Mouse (Mus musculus) heart, postnatal 0 days (tissue): ENCODE measurements around the gene Aoc3. TPM values are rescaled to one million over a fixed set of nuclear protein-coding genes. Genes with fewer than 3 reads are reported as not detected.

Source experiments
- ATAC-seq: fragments of 200-750 bp; cut with Nextera tagmentation; 2 replicates; pipeline ENCODE4 v1.8.0; 2017; ENCODE audit warnings: low read depth, moderate number of reproducible peaks, moderate library complexity; ENCODE audit not compliant: insufficient read depth
- DNase-seq: peaks from one replicate; pipeline ENCODE4 v3.0.0-alpha.2; 2016; ENCODE audit warnings: low spot score
- H3K27ac ChIP-seq: fragments of 300-500 bp; sonication (generic); 2 replicates; pipeline ENCODE4 v1.5.1; 2014; ENCODE audit warnings: low read depth, mild to moderate bottlenecking
- H3K27me3 ChIP-seq: fragments of 300-500 bp; sonication (generic); 2 replicates; pipeline ENCODE4 v1.6.1; 2014; ENCODE audit warnings: low read length, mixed read lengths; ENCODE audit not compliant: control insufficient read depth, insufficient read depth
- H3K36me3 ChIP-seq: fragments of 300-500 bp; sonication (generic); replicated peaks from 2 replicates; pipeline ENCODE4 v1.6.1; 2014; ENCODE audit warnings: low read length, mixed read lengths; ENCODE audit not compliant: control insufficient read depth, insufficient read depth
- H3K4me1 ChIP-seq: fragments of 300-500 bp; sonication (generic); 2 replicates; pipeline ENCODE4 v1.6.1; 2014; ENCODE audit warnings: antibody characterized with exemption; ENCODE audit not compliant: control insufficient read depth, insufficient read depth
- H3K4me2 ChIP-seq: fragments of 300-500 bp; sonication (generic); 2 replicates; pipeline ENCODE4 v1.6.1; 2014; ENCODE audit warnings: low read depth, mild to moderate bottlenecking, low read length, moderate library complexity
- H3K4me3 ChIP-seq: fragments of 300-500 bp; sonication (generic); 2 replicates; pipeline ENCODE4 v1.5.1; 2014; ENCODE audit warnings: low read depth, low read length
- H3K9ac ChIP-seq: fragments of 300-500 bp; sonication (generic); replicated peaks from 2 replicates; pipeline ENCODE4 v1.6.1; 2014; ENCODE audit warnings: low read depth, low read length, mixed read lengths
- H3K9me3 ChIP-seq: fragments of 300-500 bp; sonication (generic); replicated peaks from 2 replicates; pipeline ENCODE4 v1.6.1; 2016; ENCODE audit warnings: low read length; ENCODE audit not compliant: control insufficient read depth
- CTCF ChIP-seq: IDR thresholded peaks from 2 replicates; pipeline ENCODE4 v1.5.1; 2016; ENCODE audit warnings: antibody characterized with exemption, control low read depth, low read depth
- EP300 ChIP-seq: IDR thresholded peaks from 2 replicates; pipeline ENCODE4 v1.6.1; 2016; ENCODE audit warnings: antibody characterized with exemption, low read depth
- WGBS: fragments of 180-500 bp; shearing (Covaris S2); extraction: QIAGEN DNeasy Blood & Tissue Kit; methylation state at CpG from one replicate; pipeline ENCODE4 v1.1.7; 2014; 5-methylcytosine and 5-hydroxymethylcytosine counted together
- microRNA-seq: library from miRNA; unstranded; fragments of <30 nt; microRNA quantifications from one replicate; pipeline ENCODE4, GENCODE M21; 2016
- polyA plus RNA-seq: library from polyadenylated mRNA; unstranded; fragments of >200 nt; fragmentation: Nextera tagmentation; extraction: Ambion mirVana; gene quantifications from 2 replicates; pipeline ENCODE4 v1.2.1, GENCODE M21; 2015
- total RNA-seq: library from RNA; depleted of rRNA; stranded (reverse); fragments of >200 nt; gene quantifications from 2 replicates; pipeline ENCODE4 v1.2.3, GENCODE M21; 2014; ENCODE audit warnings: low replicate concordance; rRNA removed

Gene Aoc3
- total and polyA plus RNA-seq, 2 experiments from 2014 or later: 2.5 to 23.9 TPM

GRCm38 (mm10) chr11:101378926-101379325, 48.5 kb downstream of the Aoc3 start:
- Histone ChIP-seq H3K9me3 (no peaks in the 10 kb centered on the region), H3K9ac (no peak overlapping the region), H3K4me1 (no peaks in the 10 kb centered on the region), H3K4me2 (no peak overlapping the region), H3K27ac (no peak overlapping the region), H3K27me3 (no peaks in the 10 kb centered on the region), H3K4me3 (no peak overlapping the region), H3K36me3 (no peaks in the 10 kb centered on the region)
- WGBS: 73% methylated on average over 6 of the region's 6 CpGs
- no peak for TF ChIP-seq CTCF
- no peak for TF ChIP-seq EP300
- ATAC-seq (no peak), DNase-seq (no peak)

GRCm38 (mm10) chr11:101381817-101382216, 51.4 kb downstream of the Aoc3 start:
- TF ChIP-seq EP300: no peak
- no peak for TF ChIP-seq CTCF
- Histone ChIP-seq H3K4me3 (no peak overlapping the region), H3K9me3 (no peaks in the 10 kb centered on the region), H3K36me3 (no peaks in the 10 kb centered on the region), H3K27ac (no peak overlapping the region), H3K4me1 (no peaks in the 10 kb centered on the region), H3K9ac (no peak overlapping the region), H3K4me2 (no peak overlapping the region), H3K27me3 (no peaks in the 10 kb centered on the region)
- WGBS: 31% methylated on average over 4 of the region's 4 CpGs
- no peak for ATAC-seq
- no peak for DNase-seq

Small RNAs within 50 kb of the gene (microRNA-seq; reads per million reads assigned to microRNA genes)
- not detected for gene Gm25593

Other genes starting within 250 kb of the Aoc3 start
- 44.6 and 64.1 TPM in 2 replicates for gene Coasy, start 248.0 kb upstream of the Aoc3 start, total RNA-seq
- gene Coasy, start 248.0 kb upstream of the Aoc3 start, polyA plus RNA-seq: 26.8 and 26.9 TPM in 2 replicates
- 21.8 and 46.6 TPM in 2 replicates for gene Mlx, start 243.3 kb upstream of the Aoc3 start, total RNA-seq
- gene Mlx, start 243.3 kb upstream of the Aoc3 start, polyA plus RNA-seq: 26.7 and 29.0 TPM in 2 replicates
- gene Psmc3ip, start 235.2 kb upstream of the Aoc3 start, total RNA-seq: 1.2 and 7.3 TPM in 2 replicates
- gene Psmc3ip, start 235.2 kb upstream of the Aoc3 start, polyA plus RNA-seq: 10.3 and 12.0 TPM in 2 replicates
- 44.8 and 47.6 TPM in 2 replicates for gene Retreg3, start 210.7 kb upstream of the Aoc3 start, total RNA-seq
- gene Retreg3, start 210.7 kb upstream of the Aoc3 start, polyA plus RNA-seq: 11.3 and 11.7 TPM in 2 replicates
- 47.4 and 54.8 TPM in 2 replicates for gene Tubg1, start 210.7 kb upstream of the Aoc3 start, total RNA-seq
- gene Tubg1, start 210.7 kb upstream of the Aoc3 start, polyA plus RNA-seq: 38.7 and 39.4 TPM in 2 replicates
- gene Tubg2, start 174.7 kb upstream of the Aoc3 start, total RNA-seq: 0.08 TPM in 1 of 2 replicates, not detected in the other
- gene Tubg2, start 174.7 kb upstream of the Aoc3 start, polyA plus RNA-seq: 1.8 and 2.1 TPM in 2 replicates
- gene Cntnap1, start 160.1 kb upstream of the Aoc3 start, total RNA-seq: 0.54 and 1.4 TPM in 2 replicates
- gene Cntnap1, start 160.1 kb upstream of the Aoc3 start, polyA plus RNA-seq: 0.20 and 0.21 TPM in 2 replicates
- gene Plekhh3, start 159.3 kb upstream of the Aoc3 start, total RNA-seq: 22.0 and 23.2 TPM in 2 replicates
- 9.5 and 10.6 TPM in 2 replicates for gene Plekhh3, start 159.3 kb upstream of the Aoc3 start, polyA plus RNA-seq
- 0.19 TPM in 1 of 2 replicates, not detected in the other for gene Ccr10, start 155.2 kb upstream of the Aoc3 start, total RNA-seq
- gene Ccr10, start 155.2 kb upstream of the Aoc3 start, polyA plus RNA-seq: 0.31 and 0.52 TPM in 2 replicates
- gene Ezh1, start 104.1 kb upstream of the Aoc3 start, total RNA-seq: 12.0 and 16.4 TPM in 2 replicates
- 12.1 and 13.1 TPM in 2 replicates for gene Ezh1, start 104.1 kb upstream of the Aoc3 start, polyA plus RNA-seq
- 159 and 253 TPM in 2 replicates for gene Ramp2, start 84.6 kb upstream of the Aoc3 start, total RNA-seq
- 181 and 182 TPM in 2 replicates for gene Ramp2, start 84.6 kb upstream of the Aoc3 start, polyA plus RNA-seq
- gene Vps25, start 76.9 kb upstream of the Aoc3 start, total RNA-seq: 99.2 and 116 TPM in 2 replicates
- gene Vps25, start 76.9 kb upstream of the Aoc3 start, polyA plus RNA-seq: 125 and 130 TPM in 2 replicates
- 2.0 and 3.2 TPM in 2 replicates for gene Wnk4, start 70.0 kb upstream of the Aoc3 start, total RNA-seq
- 3.8 and 4.0 TPM in 2 replicates for gene Wnk4, start 70.0 kb upstream of the Aoc3 start, polyA plus RNA-seq
- gene Cntd1, start 51.6 kb upstream of the Aoc3 start, total RNA-seq: not detected in 2 replicates
- 0.22 and 0.56 TPM in 2 replicates for gene Cntd1, start 51.6 kb upstream of the Aoc3 start, polyA plus RNA-seq
- 175 and 216 TPM in 2 replicates for gene Coa3, start 51.5 kb upstream of the Aoc3 start, total RNA-seq
- gene Coa3, start 51.5 kb upstream of the Aoc3 start, polyA plus RNA-seq: 189 and 206 TPM in 2 replicates
- 73.0 and 88.2 TPM in 2 replicates for gene Becn1, start 28.3 kb upstream of the Aoc3 start, total RNA-seq
- gene Becn1, start 28.3 kb upstream of the Aoc3 start, polyA plus RNA-seq: 98.9 and 107 TPM in 2 replicates
- gene Psme3, start 14.4 kb upstream of the Aoc3 start, total RNA-seq: 44.7 and 52.2 TPM in 2 replicates
- 47.8 and 52.0 TPM in 2 replicates for gene Psme3, start 14.4 kb upstream of the Aoc3 start, polyA plus RNA-seq
- gene Aoc2, start 5.5 kb upstream of the Aoc3 start, total RNA-seq: 1.8 and 2.0 TPM in 2 replicates
- 0.16 and 0.30 TPM in 2 replicates for gene Aoc2, start 5.5 kb upstream of the Aoc3 start, polyA plus RNA-seq
- 0.50 TPM in 1 of 2 replicates, not detected in the other for gene G6pc, start 37.0 kb downstream of the Aoc3 start, total RNA-seq
- gene G6pc, start 37.0 kb downstream of the Aoc3 start, polyA plus RNA-seq: 0.05 TPM in 1 of 2 replicates, not detected in the other
- gene Aarsd1, start 87.0 kb downstream of the Aoc3 start, total RNA-seq: 16.8 and 37.5 TPM in 2 replicates
- gene Aarsd1, start 87.0 kb downstream of the Aoc3 start, polyA plus RNA-seq: 31.9 and 32.5 TPM in 2 replicates
- 3.7 TPM in 1 of 2 replicates, not detected in the other for gene Gm27029, start 94.2 kb downstream of the Aoc3 start, total RNA-seq
- 7.3 and 8.2 TPM in 2 replicates for gene Gm27029, start 94.2 kb downstream of the Aoc3 start, polyA plus RNA-seq
- 5.8 and 7.5 TPM in 2 replicates for gene Rundc1, start 94.5 kb downstream of the Aoc3 start, total RNA-seq
- gene Rundc1, start 94.5 kb downstream of the Aoc3 start, polyA plus RNA-seq: 10.3 and 11.7 TPM in 2 replicates
- 32.8 and 40.7 TPM in 2 replicates for gene Ptges3l, start 94.7 kb downstream of the Aoc3 start, total RNA-seq
- gene Ptges3l, start 94.7 kb downstream of the Aoc3 start, polyA plus RNA-seq: 86.9 and 93.5 TPM in 2 replicates
- 796 and 938 TPM in 2 replicates for gene Rpl27, start 111.7 kb downstream of the Aoc3 start, total RNA-seq
- gene Rpl27, start 111.7 kb downstream of the Aoc3 start, polyA plus RNA-seq: 242 and 248 TPM in 2 replicates
- gene Ifi35, start 117.8 kb downstream of the Aoc3 start, total RNA-seq: 26.3 and 28.9 TPM in 2 replicates
- 23.9 and 24.2 TPM in 2 replicates for gene Ifi35, start 117.8 kb downstream of the Aoc3 start, polyA plus RNA-seq
- 4.9 and 6.1 TPM in 2 replicates for gene Rnd2, start 134.4 kb downstream of the Aoc3 start, total RNA-seq
- gene Rnd2, start 134.4 kb downstream of the Aoc3 start, polyA plus RNA-seq: 5.1 and 5.7 TPM in 2 replicates
- gene Vat1, start 135.6 kb downstream of the Aoc3 start, total RNA-seq: 82.0 and 84.2 TPM in 2 replicates
- gene Vat1, start 135.6 kb downstream of the Aoc3 start, polyA plus RNA-seq: 19.5 and 19.7 TPM in 2 replicates
- 4.7 and 5.2 TPM in 2 replicates for gene Brca1, start 221.3 kb downstream of the Aoc3 start, total RNA-seq
- gene Brca1, start 221.3 kb downstream of the Aoc3 start, polyA plus RNA-seq: 0.94 and 1.9 TPM in 2 replicates
- gene Nbr1, start 221.5 kb downstream of the Aoc3 start, total RNA-seq: 101 and 157 TPM in 2 replicates
- gene Nbr1, start 221.5 kb downstream of the Aoc3 start, polyA plus RNA-seq: 45.1 and 47.2 TPM in 2 replicates